Mouse (Mus musculus): ENCODE data around the gene Arl8a.
"Not testable (repeated sequence)": the region's sequence is repeated elsewhere in the genome, so short reads cannot be mapped to it uniquely, and the experiment has no call there.

Arl8a gene

DNA sequence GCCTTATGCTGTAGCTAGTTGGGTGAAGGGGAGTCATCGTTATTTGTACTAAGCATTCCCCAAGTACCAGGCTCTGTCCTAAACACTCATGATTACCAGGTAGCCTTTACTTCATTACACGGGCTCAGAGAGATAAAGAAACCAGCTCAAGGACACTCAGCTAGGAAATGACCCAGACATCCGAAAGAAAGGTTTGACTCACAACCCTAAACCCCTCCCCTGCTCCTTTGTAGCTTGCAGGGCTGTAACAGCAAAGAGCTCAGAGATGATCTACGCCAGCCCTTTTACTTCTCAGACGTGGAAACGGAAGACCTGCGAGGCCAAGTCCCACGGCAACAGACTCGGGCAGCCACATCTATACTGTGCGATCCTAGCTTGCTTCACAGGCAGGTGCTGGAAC, 23.7 kb downstream of the Arl8a start:
- no peak for DNase-seq

DNA sequence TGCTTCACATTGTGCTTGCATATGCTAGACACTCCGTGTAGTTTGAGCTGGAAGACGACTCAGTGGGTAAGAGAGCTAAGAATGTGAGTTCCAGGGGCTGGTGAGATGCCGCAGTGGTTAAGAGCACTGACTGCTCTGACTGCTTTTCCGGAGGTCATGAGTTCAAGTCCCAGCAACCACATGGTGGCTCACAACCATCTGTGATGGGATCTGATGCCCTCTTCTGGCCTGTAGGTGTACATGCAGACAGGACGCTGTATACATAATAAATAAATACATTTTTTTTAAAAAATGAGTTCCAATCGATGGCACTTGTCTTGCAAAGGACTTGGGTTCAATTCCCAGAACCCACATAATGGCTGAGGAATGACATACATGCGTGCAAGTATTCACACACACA, 24.6 kb downstream of the Arl8a start:
- DNase-seq = no peak

DNA sequence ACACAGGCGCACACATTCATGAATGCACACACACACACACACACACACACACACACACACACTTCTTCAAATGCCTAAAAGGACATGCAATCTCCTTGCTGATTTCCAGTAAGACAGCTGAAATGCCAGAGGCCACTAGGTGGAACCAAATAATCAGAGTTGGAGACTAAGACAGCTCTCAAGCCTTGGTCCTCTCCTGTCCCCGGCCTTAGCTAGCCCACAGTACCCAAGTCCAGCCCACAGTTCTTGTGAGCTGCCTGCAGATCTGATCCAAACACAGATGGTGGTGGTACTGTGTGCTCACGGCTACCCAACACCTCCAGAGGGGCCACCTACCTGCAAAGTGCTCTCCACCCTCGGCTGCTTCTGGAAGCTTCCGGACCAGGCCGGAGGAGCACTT, 25.4 kb downstream of the Arl8a start:
- peak; percentile 63 to 81 for DNase-seq

DNA sequence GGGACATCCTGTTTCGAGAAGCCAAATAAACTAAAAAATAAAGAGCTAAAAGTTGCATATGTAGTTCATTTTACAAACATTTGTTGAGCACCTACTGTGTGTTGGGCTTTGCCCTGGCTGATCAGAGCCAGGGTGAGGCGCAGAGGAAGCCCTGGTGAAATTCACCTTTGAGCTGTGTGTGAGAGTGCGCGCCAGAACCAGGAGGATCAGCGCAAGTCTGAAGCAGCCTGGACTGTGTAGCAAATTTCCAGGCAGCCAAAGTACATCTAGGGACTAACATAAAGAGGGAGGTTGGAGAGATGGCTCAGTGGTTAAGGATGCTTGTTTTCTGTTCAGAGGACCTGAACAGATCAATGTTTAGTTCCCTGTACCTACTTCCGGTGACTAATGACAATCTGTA, 26.7 kb downstream of the Arl8a start:
- no peak for DNase-seq

DNA sequence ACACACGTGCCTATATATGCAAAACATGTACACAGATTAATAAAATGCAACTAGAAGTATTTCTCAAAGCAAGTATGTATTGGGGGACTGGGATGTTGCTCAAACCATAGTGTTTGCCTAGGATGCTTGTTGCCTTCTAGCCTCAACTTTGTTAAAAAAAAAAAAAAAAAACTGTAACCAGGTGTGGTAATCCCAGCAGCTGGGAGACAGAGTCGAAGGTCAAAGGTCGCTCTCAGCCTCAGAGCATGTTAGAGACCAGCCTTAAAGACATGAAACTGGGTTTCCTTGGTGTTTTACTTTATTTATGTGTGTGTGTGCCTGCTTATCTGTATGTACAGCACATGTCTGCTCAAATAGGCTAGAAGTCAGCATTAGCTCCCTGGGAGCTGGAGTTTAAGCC, 28.6 kb downstream of the Arl8a start:
- no peak for DNase-seq

DNA sequence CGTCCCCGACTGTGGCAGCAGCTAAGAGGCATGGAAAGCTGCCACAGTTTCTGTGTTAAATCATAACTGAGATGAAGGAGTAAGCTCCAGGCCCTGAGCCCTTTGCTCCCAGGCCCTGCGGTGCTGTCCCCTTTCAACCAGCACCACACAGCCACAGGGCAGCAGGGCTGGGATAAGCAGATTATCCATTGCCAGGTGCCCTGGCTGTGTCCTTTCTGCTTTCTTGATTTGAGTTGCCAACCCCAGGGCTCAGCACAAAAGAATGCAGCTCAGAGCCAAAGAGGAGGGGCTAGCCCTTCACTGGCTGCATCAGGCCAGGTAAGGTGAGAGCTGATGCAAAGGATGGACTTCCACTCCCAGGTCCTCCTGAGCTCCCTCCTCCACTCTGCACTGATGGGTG, 31.1 kb downstream of the Arl8a start:
- DNase-seq = peak in 1 of 2 experiments; percentile 57

DNA sequence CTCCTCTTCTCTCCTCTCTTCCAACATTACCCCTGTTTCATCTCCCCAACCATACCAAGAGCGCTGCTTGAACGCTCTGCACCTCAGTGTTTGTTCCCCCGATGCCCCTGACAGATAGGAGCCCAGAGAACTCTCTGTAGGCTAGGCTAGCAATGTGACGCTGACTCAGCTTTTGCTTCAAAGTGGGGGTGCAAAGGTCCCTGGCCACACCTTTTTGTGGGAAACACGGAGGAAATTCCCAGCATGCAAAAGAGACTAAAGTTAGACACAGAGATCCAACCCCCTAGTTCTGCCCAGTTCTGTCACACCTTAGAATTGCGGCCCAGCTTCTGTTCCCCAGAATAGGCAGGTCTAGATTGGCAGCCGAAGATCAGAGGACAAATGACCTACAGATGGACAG, 32.2 kb downstream of the Arl8a start:
- no peak for DNase-seq

DNA sequence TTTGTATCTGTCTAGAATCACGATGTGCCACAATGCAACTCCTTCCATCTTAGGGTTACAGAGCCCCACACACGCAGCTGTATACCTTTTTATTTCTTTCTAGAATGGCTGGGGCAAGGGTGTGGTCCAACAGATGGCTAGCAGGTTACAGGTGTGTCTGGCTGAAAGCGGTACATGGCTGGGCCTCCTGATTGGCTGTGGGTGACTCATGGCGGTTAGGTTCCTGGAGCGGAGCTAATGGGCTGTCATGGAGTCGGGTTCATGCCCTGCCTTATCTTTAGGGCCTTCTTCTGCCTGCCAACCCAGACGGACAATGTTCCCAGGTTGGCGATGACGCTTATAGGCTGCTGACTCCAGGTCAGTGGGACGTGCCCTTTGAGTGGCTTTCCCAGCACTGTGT, 34.2 kb downstream of the Arl8a start:
- DNase-seq = no peak

DNA sequence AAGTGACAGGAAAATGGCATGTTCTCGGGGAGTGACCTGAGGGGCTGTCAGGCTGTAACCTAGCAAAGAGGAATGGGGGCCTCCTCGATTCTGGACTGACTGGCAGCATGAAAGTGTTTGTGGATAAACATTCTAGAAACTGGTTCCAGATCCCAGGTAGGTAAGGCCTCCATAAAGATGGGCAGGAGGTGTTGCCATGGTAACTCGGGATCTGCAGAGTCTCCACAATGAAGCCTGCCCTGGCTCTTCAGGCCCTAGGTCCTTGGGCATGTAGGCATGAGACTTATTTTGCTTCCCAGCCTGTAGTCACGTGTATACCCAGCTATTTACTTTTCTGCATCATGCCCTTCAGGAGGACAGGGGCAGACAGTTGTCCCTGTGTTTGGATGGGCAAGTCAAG, 34.7 kb downstream of the Arl8a start:
- no peak for DNase-seq

DNA sequence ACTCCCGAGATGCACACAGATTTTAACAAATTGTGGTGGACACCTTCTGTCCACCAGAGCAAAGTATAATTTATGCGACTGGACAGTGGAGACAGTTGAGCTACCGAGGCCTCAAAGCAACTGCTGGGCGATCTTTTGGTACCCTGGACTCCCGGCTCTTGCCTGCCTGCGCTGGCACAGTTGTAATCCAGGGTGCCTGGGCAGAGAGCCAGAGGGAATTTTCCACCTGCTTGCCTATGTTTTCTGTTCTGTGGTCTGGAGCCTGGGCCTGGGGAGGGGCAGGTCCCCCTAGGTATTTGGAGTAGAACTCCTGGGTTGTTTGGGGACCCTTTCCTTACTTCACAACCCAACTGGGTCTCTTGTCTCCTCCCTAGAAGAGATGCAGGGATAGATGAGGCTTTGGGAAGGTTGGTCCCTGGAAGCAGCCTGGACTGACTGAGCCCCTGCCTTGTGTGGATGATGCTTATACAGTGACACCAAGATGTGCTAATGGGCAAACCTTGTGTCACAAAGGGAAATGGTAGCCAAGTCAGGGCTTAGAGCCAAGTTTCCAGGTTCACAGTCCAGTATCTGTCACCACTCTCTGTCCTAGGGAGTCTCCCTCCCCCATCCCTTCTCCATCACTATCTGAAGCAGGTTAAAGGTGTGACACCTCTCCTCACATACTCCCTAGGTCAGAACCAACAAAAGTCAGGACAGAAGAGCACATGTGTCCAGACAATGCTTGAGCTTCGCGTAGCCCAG, 35.4 kb downstream of the Arl8a start:
- DNase-seq = no peak

DNA sequence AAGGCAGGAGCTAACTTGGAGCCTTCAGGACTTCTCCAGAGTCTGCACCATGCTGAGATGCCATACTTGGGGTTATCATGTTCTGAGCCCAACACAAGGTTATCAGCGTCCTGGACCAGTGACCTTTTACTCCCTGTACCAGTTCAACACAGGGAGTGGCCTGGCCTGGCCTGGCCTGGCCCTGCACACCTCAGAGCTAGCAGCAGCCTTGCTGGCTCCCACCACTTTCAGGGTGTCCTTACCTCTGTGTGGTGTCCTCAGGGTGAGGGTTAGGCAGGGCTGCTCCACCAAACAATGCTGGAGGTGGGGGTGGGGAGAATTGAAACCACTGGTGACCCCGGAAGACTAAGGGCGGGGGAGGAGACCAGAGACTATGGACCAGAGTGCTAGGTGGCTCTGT, 36.4 kb downstream of the Arl8a start:
- DNase-seq = no peak

DNA sequence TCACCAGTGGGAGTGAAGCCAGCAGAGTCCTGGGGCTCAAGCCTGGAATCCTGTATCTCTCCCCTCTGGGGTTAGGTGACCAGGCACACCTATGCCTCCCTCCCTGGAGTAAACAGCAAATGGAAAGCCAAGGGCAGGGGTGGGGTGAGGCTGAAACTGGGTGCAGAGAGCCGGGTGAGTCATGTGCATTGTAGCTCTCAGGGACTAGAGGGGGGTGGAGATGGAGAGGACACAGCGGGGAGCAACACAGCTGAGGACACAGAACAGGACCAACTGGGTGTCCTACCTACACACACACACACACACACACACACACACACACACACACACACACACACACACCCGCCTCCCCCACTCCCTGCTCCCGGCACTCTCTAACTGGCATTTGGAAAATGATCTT, 36.8 kb downstream of the Arl8a start:
- peak; percentile 58 to 73 for DNase-seq

DNA sequence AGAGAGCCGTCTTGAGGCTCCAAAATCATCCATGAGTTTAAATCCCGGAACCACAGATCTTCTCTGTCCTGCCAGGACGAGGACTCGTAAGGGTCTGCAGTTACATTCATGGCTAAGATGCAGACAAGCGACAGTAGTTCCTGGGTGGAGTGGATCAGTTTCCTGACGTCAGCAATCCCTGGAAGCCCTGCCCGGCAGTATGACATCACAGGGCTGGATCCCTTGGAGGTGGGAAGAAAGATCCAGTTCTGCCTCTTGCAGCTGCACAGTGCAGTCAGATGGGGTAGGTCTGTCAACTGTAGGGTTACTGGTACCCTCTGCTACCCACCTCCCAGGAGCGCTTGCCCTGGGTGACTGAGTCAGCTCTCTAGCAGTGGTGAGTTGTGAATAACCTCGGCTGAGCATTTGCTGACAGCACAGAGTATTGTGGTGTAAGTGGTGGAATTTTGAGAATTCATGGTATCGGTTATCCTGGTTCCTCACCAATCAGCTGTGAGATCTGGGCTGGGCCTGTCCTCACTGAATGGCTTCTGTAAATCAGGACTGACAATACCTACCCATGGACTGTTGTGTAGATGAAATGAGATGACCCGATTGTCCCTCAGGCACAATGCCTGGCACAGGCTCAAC, 37.4 kb downstream of the Arl8a start:
- no peak for DNase-seq

DNA sequence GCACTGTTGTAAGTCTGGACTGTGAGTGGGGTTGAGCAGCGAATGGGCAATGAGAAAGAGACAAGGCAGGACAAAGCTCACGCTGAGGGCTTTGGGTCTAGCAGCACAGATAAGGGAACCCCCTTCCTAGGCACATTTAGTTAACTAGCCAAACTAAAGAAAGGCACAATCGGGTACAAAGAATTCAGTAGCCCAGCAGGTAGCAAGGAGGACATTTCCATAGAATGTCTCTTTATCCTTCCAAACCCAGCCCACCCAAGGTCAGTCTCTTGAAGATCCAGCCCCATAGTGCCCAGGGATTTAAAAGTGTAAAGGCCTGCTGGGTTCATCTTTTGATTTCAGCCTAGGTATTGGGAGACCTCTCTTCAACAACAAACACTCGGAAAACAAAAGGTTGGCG, 39.3 kb downstream of the Arl8a start:
- DNase-seq = no peak

DNA sequence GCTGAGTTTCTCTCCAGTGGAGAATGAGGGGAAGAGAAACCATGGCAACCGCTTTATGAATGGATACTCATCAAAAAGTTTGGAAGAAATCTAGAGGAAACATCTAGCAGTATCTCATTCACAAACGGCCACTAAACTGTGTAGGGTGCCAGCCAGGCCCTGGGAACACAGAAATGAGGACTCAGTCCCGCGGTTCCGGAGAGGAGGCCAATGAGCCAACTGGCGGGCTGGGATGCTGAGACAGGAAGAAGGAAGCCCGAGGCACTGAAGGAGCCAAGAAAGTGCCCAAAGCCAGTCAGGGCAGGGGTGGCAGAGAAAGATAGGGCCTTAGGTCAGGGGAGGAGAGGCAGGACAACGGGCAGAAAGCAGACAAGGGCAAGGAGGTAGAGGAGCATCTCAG, 39.8 kb downstream of the Arl8a start:
- DNase-seq = no peak

DNA sequence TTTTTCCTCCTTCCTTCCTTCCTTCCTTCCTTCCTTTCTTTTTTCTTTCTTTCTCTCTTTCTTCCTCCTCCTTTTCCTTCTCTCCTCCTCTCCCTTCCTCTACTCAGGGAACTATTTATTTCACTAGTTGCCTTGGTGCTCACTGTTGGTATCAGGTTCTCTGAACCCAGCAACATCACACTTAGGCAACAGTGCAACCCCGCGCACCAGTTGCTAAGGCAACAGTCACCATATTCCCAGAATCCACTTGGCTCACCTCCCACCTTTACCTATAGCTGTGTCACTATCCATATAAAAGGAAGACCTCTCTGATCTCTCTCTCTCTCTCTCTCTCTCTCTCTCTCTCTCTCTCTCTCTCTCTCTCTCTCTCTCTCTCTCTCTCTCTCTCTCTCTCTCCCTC, 40.4 kb downstream of the Arl8a start:
- DNase-seq = not testable (repeated sequence)

DNA sequence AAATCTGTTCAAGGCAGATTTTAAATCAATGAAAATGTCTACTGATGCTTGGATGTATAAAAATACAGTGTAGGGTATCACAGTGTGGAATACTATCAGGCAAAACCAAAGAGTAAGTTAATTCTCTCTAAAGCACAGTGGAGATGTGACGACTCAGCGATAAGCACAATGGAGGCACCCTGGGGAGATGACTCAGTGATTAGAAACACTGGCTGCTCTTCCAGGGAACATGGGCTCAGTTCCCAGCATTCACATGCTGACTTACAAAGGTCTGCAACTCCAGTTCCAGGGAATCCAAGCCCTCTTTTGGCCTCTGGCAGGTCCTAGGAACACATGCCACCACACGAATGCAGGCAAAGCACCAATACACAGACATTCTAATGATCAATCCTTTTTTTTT, 41.6 kb downstream of the Arl8a start:
- no peak for DNase-seq

DNA sequence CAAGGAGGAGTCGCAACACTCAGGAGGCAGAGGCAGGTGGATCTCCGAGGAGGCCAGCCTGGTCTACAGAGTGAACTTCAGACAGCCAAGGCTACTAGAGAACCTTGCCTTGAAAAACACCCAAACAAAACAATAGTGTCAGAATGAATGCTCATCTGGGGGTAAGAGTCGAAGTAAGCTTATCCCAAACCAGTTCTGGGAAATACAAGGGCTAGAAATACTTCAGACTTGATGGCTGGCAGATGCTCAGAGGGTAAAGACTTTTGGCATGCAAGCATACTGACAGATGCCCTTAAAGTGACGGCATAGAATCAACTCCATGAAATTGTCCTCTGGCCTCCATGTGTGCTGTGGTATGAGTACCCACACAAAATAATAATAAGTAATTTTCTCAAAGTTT, 42.6 kb downstream of the Arl8a start:
- DNase-seq = no peak

DNA sequence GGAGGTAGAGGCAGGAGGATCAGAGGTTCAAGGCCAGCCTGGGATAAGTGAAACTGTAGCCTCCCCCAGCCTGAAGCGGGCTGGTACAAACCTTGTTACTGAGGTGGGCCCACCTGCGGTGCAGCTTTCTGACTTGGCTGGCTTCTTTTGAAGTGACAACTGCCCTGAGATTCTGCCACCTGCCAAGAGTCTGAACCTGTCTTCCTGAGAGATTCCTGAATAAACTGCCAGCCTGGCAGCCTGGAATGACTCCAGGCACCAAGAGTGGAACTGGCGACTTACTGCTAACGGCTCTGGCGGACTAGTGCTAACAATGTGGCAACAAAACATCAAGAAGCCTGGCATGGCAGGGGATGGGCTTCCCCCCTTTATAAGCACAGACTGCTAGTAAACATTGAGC, 47.7 kb downstream of the Arl8a start:
- not testable (repeated sequence) for DNase-seq

DNA sequence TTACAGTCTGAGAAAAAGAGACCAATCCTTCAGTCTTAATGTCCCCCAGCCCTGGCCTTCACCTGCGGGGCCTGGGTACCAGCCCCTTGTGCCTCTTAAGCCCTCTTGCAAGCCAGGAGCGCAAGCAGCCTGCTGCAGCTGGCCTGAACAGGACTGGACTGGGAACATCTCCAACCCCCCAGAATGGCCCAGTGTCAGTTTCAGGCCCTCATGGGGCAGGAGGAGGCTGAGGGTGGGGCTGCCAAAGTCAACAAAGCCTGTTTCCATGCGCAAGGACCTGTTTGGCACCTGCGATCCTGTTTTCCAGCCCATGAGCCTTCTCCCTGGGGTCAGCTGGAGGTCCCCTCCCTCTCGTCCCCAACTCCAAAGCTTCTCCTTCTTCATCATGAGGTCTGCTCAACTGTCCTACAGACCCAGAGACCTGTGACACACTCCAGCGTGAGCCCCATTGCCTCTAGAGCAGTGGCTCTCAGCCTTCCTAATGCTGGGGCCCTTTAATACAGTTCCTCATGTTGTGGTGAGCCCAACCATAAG, 49.4 kb downstream of the Arl8a start:
- DNase-seq = peak; percentile 59 to 68

DNA sequence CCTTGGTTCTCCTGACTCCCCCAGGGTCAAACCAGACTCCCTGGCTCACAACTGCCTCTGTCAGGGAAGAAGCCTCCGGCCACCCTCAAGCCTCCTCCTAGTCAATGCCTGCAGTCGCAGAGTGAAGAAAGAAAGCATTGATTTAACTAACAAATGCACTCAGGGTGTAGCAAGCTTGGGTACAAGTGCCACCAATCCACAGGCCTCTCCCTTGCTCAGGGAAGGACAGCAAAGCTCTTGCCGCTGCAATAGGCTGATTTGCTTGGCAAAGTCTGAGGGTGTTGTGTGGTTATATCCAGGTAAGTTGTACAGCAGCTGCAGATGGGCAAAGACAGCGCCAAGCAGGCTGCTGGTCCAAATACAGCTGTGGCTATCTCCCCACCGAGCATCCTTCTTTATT, 51.8 kb downstream of the Arl8a start:
- no peak for DNase-seq

DNA sequence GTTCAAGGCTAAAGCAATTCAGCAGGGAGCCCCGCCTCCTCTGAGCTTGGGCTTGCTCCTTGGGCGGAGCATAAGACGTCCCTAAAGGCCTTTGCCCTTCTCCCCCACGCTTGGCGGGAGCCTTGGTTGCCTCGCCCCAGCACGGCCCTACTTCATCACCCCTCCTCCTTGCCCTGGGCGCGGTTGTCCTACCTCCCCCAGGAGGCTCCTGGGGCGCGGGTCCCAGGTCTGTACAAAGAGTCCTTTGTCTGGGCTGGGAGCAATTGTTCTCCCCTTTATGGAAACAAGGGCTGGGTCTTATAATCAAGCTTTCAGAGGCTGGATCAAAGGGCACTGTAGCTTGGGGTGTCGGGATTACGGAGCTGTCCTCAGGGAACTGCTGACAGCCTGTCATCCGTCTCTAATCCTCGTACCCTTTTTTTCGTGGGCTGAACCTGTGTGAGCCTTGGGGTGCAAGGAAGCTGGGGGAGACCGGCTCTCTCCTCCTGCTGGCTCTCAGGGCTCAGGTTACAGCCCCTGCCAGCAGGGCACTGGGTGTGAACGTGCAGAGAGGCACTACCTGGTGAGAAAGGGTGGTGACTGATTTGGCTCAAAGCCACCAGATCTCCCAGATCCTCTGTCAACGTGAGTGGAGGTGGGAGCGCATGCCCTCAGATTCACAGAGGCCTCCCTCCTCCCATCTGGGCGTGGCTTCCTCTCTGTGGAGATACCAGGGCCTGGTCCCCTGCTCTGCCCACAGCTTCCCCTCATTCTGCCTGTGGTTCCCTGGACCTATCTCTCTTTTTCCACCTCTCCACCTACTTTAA, 52.6 kb downstream of the Arl8a start:
- DNase-seq = peak; percentile 62 to 78

DNA sequence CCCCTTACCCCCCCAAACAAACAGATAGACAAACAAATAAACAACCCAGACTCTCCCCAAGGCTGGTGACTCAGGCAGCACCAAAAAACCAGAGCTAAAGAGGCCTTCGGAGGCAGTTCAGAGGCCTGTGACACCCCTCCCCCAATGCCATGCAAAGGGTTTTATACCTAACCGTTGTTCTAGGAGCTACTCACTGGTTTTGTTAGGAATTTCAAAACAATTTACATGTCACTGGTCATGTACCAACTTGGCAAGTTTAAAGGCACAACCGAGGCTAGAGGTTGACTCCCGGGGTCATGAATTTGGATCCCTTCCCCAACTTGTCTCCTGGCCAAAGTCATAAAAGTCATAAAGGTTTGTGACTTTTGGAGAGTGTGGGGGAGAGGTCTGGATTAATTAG, 53.8 kb downstream of the Arl8a start:
- DNase-seq = no peak
